Mouse (Mus musculus) cortical plate, adult 2 months (tissue): Measurements from ENCODE around the gene Csnk2b. TPM values are rescaled to one million over a fixed set of nuclear protein-coding genes. Genes with fewer than 3 reads are reported as not detected.

Experiments used
- H3K27ac ChIP-seq: fragments of 200-500 bp; 2 replicates; pipeline ENCODE4 v1.5.1; 2012; ENCODE audit warnings: low read length, control low read depth, inconsistent platforms; ENCODE audit not compliant: insufficient read depth
- H3K4me1 ChIP-seq: fragments of 200-500 bp; 2 replicates; pipeline ENCODE4 v1.6.1; 2011; ENCODE audit warnings: low read length; ENCODE audit not compliant: control insufficient read depth, insufficient read depth
- H3K4me3 ChIP-seq: fragments of 200-500 bp; 2 replicates; pipeline ENCODE4 v1.5.1; 2011; ENCODE audit warnings: mild to moderate bottlenecking, low read length, control low read depth; ENCODE audit not compliant: insufficient read depth
- CTCF ChIP-seq: fragments of 200-500 bp; IDR thresholded peaks from 2 replicates; pipeline ENCODE4 v1.5.1; 2011; ENCODE audit warnings: mild to moderate bottlenecking, control low read depth, low read length; ENCODE audit not compliant: insufficient read depth; ENCODE audit errors: extremely low read depth
- POLR2A ChIP-seq: fragments of 200-500 bp; IDR thresholded peaks from 2 replicates; pipeline ENCODE4 v1.6.1; 2011; ENCODE audit warnings: mild to moderate bottlenecking, low read length, control low read depth; ENCODE audit not compliant: insufficient read depth; ENCODE audit errors: extremely low read depth
- polyA plus RNA-seq: library from polyadenylated mRNA; depleted of rRNA; stranded (reverse); fragments of >200 nt; gene quantifications from 2 replicates; pipeline ENCODE4 v1.2.3, GENCODE M21; 2012

The Csnk2b gene
- polyA plus RNA-seq, 1 experiment = 191 TPM

- H3K27ac ChIP-seq = peak overlapping the region; percentile 93
- H3K4me1 ChIP-seq = no peaks in the 10 kb centered on the region; the same call in 1 of the 2 replicates
- TF ChIP-seq CTCF = no peak
- TF ChIP-seq POLR2A = no peak; the same call in 1 of the 2 replicates
- H3K4me3 ChIP-seq = peak overlapping the region; percentile 81
These were observed 13.9 kb upstream of the Csnk2b start for GRCm38 (mm10) chr17:35135591-35136320.

- Histone ChIP-seq H3K4me3 (peak within 1 kb of the TSS; percentile 81), H3K27ac (peak within 1 kb of the TSS; percentile 93), H3K4me1 (no peaks in the 10 kb centered on the region; the same call in 1 of the 2 replicates)
- TF ChIP-seq CTCF (no peak), POLR2A (peak; percentile 66; the same call in 1 of the 2 replicates)
These were observed 13.1 kb upstream of the Csnk2b start, which contains the start of gene Bag6 for GRCm38 (mm10) chr17:35134801-35135590. Gene Bag6, plus strand, starts transcription at chr17:35135178.

GRCm38 (mm10) chr17:35133517-35133916 is 11.7 kb upstream of the Csnk2b start:
- H3K4me1 ChIP-seq = no peaks in the 10 kb centered on the region; the same call in 1 of the 2 replicates
- H3K4me3 ChIP-seq = no peak overlapping the region
- no peak overlapping the region for H3K27ac ChIP-seq
- TF ChIP-seq POLR2A (no peak), CTCF (no peak)

- no peak for TF ChIP-seq CTCF
- no peak overlapping the region for H3K27ac ChIP-seq
These were observed 10.3 kb upstream of the Csnk2b start for GRCm38 (mm10) chr17:35132174-35132560.

GRCm38 (mm10) chr17:35131500-35132173 is 9.8 kb upstream of the Csnk2b start, which contains the start of gene Apom:
Gene Apom, minus strand, starts transcription at chr17:35132050.
- TF ChIP-seq CTCF (no peak), POLR2A (no peak)
- no peak within 1 kb of the TSS for H3K4me3 ChIP-seq
- H3K27ac ChIP-seq = no peak within 1 kb of the TSS
- peaks cover 1% of the 10 kb centered on the region; the same call in 1 of the 2 replicates for H3K4me1 ChIP-seq

More at GRCm38 (mm10) chr17:35132174-35132560, 10.3 kb upstream of the Csnk2b start:
- no peak overlapping the region for H3K4me3 ChIP-seq
- peaks cover 1% of the 10 kb centered on the region; the same call in 1 of the 2 replicates for H3K4me1 ChIP-seq

GRCm38 (mm10) chr17:35131038-35131437 is 9.2 kb upstream of the Csnk2b start:
- TF ChIP-seq CTCF = no peak
- TF ChIP-seq POLR2A = no peak
- Histone ChIP-seq H3K4me3 (no peak overlapping the region), H3K4me1 (0 out of 2 replicates have a peak, but pooled peaks cover 1% of the 10 kb centered on the region), H3K27ac (no peak overlapping the region)

- Histone ChIP-seq H3K27ac (no peak overlapping the region), H3K4me3 (no peak overlapping the region), H3K4me1 (peaks cover 3% of the 10 kb centered on the region; the same call in 1 of the 2 replicates)
- TF ChIP-seq CTCF (no peak), POLR2A (no peak)
These were observed 7.1 kb upstream of the Csnk2b start for GRCm38 (mm10) chr17:35128996-35129395.

- Histone ChIP-seq H3K4me3 (peak overlapping the region; percentile 69), H3K27ac (no peak overlapping the region), H3K4me1 (peaks cover 3% of the 10 kb centered on the region; the same call in 1 of the 2 replicates)
- no peak for TF ChIP-seq CTCF
- no peak for TF ChIP-seq POLR2A
These were observed 5.2 kb upstream of the Csnk2b start for GRCm38 (mm10) chr17:35127017-35127416.

GRCm38 (mm10) chr17:35126206-35126611 is 4.4 kb upstream of the Csnk2b start, which contains the start of gene D17H6S53E:
Gene D17H6S53E, plus strand, starts transcription at chr17:35126373.
- Histone ChIP-seq H3K27ac (peak within 1 kb of the TSS; percentile 75), H3K4me1 (peaks cover 3% of the 10 kb centered on the region; the same call in 1 of the 2 replicates), H3K4me3 (peak within 1 kb of the TSS; percentile 69)
- no peak for TF ChIP-seq CTCF
- no peak for TF ChIP-seq POLR2A

- peaks cover 3% of the 10 kb centered on the region; the same call in 1 of the 2 replicates for H3K4me1 ChIP-seq
- no peak for TF ChIP-seq POLR2A
- no peak for TF ChIP-seq CTCF
- peak overlapping the region; percentile 15; the same call in 1 of the 2 replicates for H3K27ac ChIP-seq
- peak overlapping the region; percentile 69; the same call in 1 of the 2 replicates for H3K4me3 ChIP-seq
These were observed 3.7 kb upstream of the Csnk2b start for GRCm38 (mm10) chr17:35125578-35125977.
